Mouse (Mus musculus) left cerebral cortex, adult 9 months (tissue): Measurements from ENCODE around the gene Zfp281.

Source experiments
- DNase-seq, 2 experiments: peaks; one replicate each; pipeline ENCODE4 v3.0.0; 2022; ENCODE audit warnings: low spot score in 2 of 2

Zfp281 gene

DNA sequence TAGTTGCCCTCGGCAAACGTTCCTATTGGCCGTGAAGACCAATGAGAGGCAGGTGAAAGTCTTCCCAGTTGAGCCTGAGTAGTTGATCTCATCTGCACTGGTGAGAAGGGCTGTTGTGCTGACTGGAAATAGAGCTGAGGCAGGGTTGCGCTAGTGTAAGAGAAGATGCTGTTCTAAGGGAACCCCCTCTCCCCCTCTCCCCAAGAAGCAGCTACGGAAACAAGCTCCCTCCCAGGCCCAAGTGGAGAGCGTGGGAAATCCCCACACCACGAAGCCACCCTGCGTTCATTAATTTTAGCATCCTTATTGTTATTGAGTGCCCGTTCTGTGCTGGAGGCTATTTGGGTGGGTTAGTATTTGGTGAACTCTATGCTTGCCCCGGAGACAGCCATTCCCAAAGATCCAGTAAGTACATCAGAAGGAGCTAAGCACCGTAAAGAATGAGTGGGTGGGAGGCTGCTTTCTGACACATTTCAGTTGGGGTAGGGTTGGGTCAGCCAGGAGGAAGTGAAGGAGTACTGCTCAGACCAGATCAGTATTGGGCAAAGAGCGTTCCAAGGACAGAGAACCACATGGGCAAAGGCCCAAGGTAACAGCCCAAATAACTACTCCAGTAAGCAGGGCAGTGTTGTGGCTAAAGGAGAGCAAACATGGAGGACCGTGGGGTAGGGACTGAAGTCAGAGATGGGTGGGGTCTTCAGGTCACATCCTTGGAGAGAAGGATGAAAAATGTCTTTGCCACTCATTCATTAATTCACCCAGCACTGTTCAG lies 33.9 kb downstream of the Zfp281 start:
- DNase-seq: no peak

DNA sequence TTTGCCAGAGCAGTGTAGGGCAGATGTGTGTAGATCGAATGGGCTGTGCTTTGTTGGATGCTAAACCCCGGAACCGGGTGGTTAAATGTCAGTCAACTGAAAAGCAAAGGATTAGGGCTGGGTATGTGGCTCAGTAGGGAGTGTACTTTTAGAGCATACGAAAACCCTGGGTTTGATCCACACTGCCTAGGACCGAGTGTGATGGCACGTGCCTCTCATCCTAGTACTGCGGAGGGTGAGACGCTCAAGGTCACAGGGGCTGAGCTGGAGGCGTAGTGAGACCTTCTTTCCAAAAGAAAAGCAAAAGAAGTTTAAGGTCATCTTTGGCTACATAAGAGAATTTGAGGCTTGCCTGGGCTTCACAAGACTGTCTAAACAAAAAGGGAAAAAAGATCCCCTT lies 34.6 kb downstream of the Zfp281 start:
- no peak for DNase-seq

GRCm38 (mm10) chr1:136659917-136660316 lies 35.2 kb downstream of the Zfp281 start:
- no peak for DNase-seq

DNA sequence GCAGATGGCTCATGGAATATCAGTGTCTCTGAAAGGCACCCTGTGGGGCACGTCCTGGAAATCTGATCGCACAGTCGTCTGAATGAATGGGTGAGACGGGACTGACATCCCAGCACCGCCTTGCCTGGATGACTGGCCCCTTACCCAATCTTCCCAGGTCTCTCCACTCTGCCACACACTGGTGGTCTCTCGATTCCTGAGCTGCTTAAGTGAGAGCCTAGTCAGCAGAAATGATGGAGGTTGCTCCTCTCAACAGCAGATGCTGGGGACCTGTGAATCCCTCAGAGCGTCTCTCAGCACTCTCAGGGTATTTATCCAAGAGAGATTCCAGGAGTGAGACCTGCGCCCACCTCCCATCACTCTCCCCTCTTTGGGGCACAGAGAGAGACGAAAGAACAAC lies 36.8 kb downstream of the Zfp281 start:
- DNase-seq: no peak

- DNase-seq: peak in 1 of 2 experiments; percentile 42
Observed at GRCm38 (mm10) chr1:136661939-136662563, 37.4 kb downstream of the Zfp281 start.

DNA sequence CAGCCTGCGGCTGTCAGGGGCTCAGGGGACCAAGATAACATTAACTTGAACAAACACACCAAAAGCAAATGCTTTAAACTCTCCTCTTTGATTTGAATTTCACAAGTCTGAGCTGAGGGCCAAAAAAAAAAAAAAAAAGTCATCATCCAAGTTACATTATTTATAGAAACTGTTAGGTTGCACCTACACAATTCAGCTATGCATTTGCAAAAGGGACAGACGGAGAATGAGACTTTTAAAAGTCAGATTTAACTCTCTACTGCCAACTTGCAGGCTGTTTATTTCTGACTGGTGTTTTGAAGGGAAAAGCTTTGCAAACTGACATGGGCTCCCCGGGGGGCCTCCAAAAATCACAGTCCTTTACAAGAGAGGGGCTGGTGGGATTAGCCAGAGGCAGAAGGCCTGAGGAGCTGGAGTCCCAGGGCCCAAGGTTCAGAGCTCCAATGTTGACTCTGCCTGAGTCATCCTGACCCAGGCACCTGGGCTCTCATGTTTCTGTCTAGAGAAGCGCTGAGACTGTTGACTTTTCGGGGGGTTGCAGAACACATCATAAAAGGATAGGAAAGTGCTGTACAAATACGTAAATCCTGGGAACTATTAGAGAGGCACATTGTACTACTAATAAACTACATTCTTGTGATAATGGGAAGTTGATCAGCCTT lies 40.4 kb downstream of the Zfp281 start:
- no peak for DNase-seq

DNA sequence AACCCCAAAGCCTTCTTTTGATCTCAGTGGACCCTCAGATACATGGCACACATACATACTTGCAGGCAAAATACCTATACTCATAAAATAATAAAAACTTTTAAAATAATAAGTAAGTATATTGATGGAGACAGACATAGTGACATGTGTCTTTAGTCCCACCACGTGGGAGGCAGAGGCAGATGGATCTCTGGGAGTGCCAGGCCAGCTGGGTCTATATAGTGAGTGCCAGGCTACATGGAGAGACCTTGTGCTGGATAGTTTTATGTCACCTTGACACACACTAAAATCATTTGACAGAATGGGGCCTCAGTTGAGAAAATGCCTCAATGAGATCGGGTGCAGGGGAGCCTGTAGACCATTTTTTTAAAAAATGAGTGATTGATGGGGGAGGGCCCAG lies 41.8 kb downstream of the Zfp281 start:
- DNase-seq: no peak

DNA sequence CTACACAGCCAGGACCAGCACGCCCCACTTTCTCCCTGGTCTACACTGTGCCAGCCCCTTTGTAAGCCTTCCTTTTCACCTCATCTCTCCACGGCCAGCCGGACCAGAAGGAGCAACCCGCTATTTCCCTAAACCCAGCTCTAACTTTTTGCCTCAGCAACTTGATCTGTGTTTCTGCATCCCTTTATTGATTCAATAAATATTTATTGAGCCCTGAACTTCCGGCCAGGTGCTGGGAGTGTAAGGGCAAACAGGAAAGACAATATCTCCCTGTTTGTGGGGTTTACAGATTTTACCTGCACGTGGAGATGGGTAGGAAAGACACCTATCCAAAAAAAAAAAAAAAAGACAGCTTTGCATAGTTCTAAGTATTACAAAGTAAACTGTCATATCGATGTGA lies 45.2 kb downstream of the Zfp281 start:
- DNase-seq: no peak

GRCm38 (mm10) chr1:136670421-136670820 lies 45.7 kb downstream of the Zfp281 start:
- no peak for DNase-seq

- no peak for DNase-seq
Observed at GRCm38 (mm10) chr1:136671767-136672434, 47.2 kb downstream of the Zfp281 start.

DNA sequence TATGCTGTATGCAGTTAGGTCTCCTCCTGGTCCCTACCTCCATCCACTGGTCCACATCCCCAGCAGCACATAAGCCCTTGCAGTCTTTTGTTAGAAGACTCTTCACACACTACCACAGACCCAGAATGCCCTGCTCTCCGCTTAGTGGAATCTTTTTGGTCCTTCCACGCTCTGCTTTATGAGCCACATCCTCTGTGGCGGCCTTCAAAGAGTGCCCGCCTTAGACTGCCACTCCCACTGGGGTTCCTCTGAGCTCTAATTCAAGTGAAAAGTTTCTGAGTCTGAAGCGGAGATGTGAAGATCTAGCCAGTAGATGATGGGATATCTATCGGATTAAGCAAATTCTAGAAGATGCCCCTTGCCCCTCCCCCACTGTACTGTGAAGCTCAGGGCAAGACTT lies 47.9 kb downstream of the Zfp281 start:
- DNase-seq: no peak

GRCm38 (mm10) chr1:136673293-136673692 lies 48.6 kb downstream of the Zfp281 start:
- DNase-seq: no peak

DNA sequence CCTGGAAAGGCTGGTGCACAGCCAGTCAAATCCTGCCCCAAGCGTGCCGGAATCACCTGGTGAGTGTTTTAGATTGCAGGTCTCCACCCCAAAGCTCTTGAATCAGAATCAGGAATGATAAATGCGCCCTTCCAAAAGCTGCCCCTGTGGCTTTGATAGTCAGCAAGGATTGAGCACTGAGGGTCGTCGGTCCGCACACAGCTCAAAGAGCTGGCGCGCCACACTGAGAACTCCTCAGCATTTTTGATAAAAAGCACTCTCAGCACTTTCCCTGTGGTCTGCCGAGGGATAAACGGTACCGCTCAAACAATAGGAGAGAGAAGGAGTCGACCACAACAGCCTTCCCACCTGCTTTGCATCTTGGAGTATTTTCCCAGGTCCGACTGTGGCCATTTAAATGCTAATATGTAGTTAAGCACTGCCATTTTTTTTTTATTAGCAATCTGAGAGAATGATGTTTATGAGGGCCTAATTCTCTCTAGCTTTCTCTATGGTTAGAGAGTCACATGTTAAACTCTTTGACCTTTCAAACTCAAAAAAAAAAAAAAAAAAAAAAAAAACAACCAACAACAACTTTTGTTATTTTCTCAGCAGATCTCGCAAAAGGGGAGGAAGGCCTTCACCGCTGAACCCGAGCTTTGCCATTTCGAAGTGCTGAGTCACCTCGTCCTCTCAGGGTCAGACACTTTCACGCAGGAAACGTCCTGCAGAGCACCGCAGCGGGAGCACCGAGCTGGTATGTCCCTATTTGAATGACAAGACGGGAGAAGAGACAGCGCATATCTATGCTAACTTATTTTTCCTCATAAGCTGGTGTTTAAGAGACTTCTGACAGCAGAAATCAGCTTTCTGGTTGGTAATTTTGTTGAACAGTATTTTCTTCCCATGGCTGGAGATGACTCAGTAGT lies 50.1 kb downstream of the Zfp281 start:
- DNase-seq: no peak

- DNase-seq: peak in 1 of 2 experiments; percentile 31
Observed at GRCm38 (mm10) chr1:136675736-136676444, 51.2 kb downstream of the Zfp281 start.

- DNase-seq: no peak
Observed at GRCm38 (mm10) chr1:136676445-136676755, 51.7 kb downstream of the Zfp281 start.

DNA sequence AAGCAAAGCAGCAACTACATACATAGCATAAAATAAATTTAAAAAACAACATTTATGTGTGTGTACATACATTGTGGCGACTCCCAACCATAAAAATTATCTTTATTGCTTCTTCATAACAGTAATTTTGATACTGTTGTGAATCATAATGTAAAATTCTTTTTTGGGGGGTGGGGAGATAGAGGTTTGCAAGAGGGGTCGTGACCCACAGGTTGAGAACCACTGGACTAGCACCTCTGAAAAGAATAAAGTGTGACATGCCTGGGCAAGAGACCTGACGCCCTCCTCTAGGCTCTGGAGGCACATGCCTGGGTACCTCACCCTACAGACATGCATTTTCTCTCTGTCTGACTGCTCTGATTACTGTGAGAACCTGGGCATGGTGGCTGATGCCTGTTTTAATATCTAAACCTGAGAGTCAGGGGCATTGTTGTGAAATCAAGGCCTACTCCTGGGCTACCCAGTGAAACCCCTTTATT lies 53.2 kb downstream of the Zfp281 start:
- no peak for DNase-seq

DNA sequence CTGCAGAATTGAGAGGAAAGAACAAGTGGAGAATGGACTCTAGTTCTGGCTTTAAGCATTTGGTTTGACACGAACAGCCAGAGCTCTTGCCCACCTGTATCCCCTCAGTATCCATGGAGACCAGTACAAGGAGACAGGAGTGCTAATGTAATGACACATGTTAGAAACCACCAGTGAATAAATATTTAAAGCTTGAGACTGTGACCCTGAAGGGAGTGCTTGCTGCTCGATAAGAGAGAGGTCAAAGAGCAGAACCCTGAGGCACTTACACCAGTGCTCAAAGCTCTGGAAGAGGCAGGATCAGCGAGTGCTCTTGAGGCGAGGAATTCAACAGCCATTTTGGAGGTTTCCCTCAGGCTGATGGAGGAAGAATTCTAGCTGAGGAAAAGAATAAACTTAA lies 54.1 kb downstream of the Zfp281 start:
- DNase-seq: no peak
